Mouse (Mus musculus): ENCODE measurements around the gene Noct.

DNA sequence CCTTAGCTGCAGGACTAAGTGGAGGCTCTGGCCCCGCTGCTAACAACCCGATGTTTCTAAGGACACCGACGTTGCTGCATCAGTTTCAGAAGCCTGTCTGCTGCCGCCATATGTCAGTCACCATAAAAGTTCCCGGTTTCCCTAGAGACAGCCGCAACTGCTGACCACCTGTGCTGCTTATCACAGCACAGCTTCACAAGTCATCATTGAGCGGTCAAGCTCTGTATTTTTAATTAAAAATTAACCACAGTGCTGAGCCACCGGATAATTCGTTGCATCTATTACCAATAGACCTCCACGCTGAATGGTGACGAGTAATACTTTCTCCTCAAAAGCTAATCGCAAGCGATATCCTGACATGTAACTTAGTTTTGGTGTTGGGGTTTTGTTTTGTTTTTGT lies 19.4 kb upstream of the Noct start:
- TF ChIP-seq CTCF (IDR thresholded peaks at IDR 0.05; ENCODE audit: control insufficient read depth, insufficient read depth, low read length) (no peak), POLR2A (IDR thresholded peaks at IDR 0.05; ENCODE audit: borderline replicate concordance, control insufficient read depth, low read depth, low read length) (no peak)

Measured in bone marrow, adult 2 months (tissue).